Mouse (Mus musculus) thymus, postnatal 0 days (tissue): ENCODE data around the gene Gprc5b. TPM values are rescaled to one million over a fixed set of nuclear protein-coding genes. Genes with fewer than 3 reads are reported as not detected.

Experiments used
- DNase-seq: peaks from one replicate; pipeline ENCODE4 v3.0.0-alpha.2; 2015; ENCODE audit warnings: low spot score
- polyA plus RNA-seq: library from polyadenylated mRNA; unstranded; fragments of >200 nt; fragmentation: Nextera tagmentation; extraction: Ambion mirVana; gene quantifications from 2 replicates; pipeline ENCODE4 v1.2.1, GENCODE M21; 2015

Gene Gprc5b
- polyA plus RNA-seq, 1 experiment from 2014 or later = 0.57 TPM

DNA sequence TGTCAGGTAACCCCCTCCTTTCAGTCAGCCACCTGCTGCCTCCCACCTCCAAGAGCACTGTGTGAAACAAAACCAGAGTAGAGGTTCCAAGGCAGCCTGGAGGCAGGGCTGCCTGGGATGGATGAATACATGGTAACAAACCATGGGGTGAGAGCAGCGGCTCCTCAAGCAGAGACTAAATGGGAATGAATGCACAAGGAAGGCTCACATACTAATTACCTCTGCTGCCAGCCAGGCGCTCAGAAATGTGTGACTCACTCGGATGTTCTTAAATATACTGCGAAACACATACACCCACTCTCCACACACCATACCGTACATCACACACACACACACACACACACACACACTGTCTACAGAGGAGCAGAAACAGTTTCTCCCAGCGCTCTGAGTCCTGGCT, 4.7 kb downstream of the Gprc5b start:
- DNase-seq = no peak

DNA sequence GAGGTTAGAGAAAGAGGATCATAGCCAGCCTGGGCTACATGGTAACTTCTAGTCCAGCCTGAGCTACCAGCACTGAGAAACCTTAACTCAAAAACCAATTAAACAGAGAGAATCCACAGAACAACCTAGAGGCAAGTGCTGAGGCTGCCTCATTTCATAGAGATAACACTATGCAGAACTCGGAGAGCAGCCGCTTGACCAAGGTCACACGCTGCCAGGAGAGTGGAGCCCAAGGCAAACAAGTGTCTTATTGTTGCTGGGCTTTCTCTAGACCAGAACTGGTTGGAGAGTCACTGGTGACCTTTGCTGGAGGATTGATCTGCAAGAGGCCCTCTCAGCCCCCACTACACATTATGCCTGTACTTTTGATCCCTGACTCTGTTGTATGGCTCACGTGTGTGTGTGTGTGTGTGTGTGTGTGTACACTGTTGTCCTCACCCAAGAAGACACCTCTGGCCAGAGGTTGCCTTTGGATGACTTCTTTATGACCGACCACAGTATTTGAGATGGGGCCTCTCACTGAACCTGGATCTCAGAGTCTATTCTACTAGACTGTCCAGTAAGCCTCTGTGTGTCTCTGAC, 5.6 kb downstream of the Gprc5b start:
- DNase-seq = no peak

DNA sequence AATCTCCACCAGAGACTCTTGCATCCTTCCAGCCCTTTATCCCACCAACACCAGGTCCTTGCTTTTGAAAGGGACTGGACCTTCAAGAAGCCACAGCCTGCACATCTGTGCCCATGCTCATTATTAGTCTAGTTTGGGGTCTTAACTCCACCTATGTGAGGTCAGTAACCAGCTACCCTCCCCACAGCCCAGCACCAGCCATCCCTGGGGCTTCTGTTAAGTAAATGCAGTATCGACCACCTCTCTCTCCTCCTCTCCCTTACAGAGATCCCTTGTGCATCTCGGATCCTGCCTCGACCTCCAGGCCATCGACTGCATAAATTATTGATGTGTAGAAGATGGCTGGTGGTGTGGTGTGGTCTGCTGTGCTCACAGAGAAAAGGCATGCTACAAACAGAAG, 8.6 kb downstream of the Gprc5b start:
- DNase-seq = no peak

DNA sequence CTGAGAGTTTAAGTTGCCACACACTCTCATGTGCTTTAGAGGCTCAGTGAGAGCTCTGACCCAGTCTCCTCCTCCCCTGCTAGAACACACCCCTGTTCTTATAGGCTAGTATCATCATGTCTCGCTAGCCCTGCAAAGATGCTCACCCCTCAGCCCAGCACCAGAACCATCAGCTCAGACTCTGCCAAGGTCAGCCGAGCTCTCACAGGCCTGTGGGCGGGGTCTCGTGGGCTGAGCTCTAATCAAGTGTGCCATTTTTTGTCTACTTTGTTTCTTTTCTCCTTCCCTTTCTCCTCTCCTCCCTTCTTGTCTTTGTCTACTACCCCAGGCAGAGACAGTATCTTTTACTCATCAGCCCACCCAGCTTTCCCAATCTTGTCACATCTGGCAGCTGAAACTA, 9.2 kb downstream of the Gprc5b start:
- no peak for DNase-seq

DNA sequence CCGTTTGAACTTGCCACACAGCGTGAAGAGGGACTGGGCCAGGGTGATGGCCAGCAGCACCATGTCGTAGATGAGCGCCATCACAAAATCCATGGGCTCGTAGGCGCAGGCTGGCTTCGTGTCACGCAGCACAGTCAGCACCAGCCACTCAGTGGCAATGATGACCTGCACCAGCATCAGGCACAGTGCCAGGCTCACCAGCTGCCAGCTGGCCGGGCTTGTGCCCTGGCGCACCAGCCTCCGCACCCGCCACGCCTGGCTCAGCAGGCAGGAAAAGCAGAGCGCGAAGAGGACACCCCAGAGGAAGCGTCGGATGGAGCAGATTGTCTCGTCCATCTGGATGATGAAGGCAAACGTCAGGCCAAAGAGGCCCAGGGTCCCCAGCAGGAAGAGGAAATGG, 11.1 kb downstream of the Gprc5b start:
- no peak for DNase-seq

DNA sequence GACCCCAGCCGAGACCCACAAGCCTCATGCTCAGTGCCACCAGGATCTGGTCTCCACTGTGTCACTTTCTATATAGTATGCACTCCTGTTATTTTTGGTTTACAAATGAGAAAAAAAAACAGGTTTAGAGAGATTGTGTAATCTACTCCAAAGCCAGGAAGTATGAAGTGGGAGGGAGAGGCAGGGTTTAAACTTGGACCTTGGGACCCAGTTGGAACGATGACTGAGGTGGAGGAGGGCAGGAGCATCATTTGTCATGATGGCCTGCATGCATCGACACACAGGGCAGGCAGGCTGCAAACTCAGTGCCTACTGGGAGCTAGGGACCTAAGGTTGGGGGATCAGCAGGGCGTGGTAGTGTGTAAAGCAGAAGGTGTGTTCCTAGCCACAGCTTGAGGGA, 12.4 kb downstream of the Gprc5b start:
- DNase-seq = no peak

DNA sequence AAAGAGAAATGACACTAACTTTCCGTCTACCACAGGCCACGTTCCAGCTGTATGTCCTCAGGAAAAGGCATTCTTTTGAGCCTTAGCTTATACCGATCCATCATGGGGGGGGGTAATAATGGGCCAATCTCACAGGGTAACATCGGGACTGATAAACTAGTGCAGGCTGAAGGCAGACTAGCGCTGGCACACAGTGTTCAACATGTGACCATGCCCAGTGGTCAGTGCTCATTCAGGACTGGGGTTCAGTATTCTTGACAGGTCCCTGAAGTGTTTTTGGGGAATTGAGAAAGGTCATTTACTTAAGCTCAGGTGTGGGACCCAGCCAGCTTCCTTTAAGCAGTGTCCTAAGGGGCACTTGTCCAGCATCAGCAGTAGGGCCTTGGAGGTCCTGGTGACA, 13.2 kb downstream of the Gprc5b start:
- DNase-seq = no peak

DNA sequence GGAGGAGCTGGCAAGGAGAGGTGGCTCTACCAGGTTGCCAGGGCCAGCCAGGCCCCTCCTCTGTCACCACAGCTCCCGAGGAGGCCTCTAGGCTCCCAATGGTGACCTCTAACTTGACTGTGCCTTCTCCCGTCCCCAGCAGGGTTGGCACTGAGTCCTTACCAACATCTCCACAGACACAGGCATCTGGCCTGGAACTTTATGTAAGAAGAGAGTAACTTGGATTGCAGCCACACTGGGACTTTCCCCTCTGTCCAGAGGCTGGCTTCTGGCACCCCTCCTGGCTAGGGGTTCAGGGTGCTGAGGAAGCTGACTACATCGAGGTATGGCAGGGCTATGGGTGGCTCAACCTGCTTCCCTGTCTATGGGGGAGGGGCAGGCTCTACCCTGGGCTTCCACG, 13.7 kb downstream of the Gprc5b start:
- no peak for DNase-seq

DNA sequence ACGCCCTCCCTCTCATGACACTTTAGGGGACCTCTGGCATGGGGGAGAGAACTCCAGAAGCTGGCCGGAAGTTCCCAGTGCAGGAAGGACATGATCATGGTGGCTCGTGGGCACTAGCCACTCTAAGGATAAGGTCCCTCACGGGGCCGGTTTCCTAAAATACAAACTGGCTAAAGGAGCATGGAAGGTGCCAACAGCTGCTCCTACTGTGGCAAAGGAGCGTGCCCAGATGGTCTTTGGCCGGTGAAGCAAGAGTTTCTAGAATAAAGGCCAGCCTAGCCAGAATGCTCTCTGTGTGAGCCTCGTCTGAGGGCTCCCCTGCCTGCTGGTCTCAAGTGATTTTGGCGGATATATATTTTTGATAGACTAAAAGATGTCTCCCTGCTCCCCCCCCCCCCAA, 15.3 kb downstream of the Gprc5b start:
- DNase-seq = no peak

DNA sequence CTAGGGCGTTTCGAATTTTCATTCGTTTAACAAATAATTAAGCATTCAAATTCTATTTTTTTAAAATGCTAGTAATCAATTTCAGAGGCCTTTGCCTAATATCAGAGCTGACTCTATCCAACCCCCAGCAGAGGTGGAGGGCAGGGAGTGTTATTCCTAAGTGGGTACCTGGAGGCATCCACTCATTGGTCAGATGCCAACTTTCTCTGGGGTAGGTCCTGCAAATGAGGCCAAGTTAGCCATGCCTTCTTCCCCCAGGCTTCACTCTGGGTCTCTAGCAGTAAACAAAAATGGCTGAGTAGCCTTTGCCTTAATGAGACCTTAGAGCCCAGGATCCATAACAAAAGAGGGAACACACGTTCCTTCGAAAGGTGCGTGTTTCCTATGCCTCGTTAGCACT, 15.9 kb downstream of the Gprc5b start:
- no peak for DNase-seq

DNA sequence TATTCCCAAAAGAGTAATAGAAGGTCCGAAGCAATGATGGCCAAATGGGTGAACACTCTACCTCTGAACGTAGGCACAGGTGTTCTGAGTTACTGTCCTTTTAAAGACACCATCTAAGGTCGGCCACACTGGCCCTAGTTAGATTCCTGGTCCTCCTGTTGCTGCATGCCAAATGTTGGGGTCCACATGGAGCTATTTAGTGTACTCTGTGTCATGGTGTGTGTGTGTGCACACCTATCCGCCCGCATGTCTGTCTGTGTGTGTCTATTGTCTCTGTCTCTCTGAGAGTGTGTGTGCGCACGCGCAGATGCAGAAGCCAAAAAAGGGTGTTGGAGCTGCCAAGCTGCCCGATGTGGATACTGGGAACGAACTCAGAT, 17.9 kb downstream of the Gprc5b start:
- DNase-seq = no peak

DNA sequence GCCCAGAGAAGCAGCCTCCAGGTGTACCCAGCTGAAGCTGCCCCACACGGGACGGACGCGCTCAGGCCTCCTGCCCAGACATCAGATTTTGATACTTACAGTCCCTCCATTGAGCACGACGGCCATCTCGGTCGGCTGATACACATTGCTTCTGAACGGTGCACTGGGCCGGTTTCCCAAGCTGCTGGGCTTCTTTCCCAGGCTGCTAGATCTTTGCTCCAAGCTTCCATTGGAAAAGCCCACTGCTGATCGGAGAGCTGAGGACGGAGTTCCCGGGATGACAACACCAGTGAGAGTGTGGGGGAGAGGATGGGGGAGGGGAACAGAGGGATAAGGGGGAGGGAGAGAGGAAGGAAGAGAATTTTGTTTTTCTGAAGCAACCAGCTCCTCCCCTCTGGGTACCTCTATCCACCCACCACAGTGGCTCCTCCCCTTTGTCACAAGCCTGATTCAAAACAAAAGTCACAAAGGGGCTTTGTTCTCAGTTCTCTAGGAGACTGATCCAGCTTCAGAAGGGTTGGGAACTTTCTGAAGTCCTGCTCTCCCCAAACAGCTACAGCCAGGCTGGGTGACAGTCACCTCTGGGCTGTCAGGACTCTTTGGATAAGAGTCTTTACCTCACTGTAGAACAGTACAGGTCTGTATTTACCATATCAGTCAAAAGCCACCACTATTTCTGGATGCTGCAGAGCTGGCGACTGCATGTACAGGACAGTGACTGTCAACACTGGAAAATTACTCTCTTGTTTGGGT, 18.4 kb downstream of the Gprc5b start:
- DNase-seq = no peak

DNA sequence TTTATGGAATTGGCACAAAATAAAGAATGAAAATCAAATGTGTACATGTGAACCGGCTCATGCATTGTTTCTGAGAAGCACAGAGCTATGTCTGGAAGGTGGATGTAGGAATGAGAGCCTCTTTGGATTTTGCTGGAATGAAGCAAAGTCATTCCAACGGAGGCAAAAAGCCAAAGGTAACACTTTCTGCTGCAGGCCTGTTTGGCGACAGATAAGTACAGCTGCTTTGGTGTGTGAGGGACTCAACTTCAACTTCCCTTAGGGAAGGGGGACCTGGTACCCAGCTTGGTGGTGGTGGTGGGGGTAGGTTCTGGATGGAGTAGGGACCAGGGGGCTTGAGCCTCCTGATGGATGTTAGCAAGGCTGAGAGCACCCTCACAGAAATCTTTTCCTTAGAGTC, 19.2 kb downstream of the Gprc5b start:
- no peak for DNase-seq

DNA sequence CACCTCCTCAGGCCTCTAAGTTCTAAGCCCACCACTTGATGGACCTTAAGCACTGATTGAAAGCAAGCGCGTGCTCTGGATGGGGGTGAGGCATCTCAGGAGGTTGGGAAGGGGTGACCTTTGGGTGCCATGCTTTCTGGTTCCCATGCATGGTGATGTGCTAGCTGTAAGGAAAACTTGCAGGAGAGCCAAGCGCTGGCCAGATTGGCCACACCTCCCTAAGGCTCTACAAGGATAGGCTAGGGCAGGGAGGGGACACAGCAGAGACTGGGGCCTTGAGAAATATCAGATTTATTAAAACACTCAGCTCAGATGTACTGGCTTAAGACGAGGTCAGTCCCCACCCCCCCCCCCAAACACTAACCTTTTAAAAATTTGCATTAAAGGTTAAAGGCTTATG, 21.6 kb downstream of the Gprc5b start:
- DNase-seq = no peak

DNA sequence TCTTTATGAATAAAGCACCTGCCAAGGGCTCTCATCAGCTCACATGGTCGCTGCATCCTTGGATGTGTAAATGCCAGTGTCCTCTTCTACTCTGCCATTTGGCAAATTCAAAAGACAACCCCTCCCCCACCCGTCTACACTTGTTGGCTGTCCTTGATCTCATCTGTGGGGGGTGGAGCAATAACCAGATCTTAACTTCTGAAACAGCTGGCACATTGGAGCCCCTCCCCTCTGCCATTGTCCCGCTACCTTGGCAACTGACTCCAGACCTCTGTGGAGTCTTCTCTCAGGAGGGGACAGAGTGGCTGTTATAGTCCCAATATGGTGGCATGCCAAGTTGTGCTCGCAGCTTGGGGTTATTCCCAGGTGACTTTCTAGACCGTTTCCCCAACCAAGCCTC, 22.7 kb downstream of the Gprc5b start:
- no peak for DNase-seq

DNA sequence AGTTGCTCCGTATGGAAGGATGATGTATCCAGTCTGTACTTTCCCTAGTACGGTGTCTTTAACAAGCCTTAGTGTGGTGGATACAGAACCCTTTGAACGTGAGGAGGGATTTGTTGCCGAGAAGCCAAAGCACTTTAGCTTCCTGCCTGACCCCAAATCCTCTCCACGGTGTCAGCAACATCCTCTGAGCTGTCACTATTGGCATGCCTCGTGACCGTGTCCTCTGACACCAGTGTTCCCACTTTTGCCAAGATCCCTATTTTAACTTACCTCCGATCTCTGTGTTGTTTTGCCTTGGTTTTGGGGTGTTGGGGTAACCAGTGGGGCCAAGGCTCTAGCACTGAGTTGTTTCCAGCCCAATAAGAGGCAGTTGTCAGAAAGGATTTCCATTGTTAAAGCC, 23.5 kb downstream of the Gprc5b start:
- no peak for DNase-seq

DNA sequence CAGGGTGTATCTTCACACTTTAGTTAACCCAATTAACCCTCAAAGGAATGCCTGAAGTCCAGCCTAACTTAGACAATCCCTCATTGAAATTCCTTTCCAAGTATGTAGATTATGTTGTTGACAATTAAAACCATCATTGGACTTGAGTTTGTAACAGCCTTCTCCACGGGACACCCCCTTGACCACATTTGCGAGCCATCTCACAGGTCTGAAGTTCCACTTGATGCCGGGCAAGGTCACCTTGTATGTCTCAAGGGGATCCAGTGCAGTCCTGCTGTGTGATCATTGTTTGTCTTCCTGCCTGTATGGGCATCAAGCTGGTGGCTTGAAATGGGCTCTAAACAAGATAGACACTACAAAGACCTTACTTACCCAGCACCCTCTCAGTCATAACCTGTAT, 26.1 kb downstream of the Gprc5b start:
- no peak for DNase-seq

DNA sequence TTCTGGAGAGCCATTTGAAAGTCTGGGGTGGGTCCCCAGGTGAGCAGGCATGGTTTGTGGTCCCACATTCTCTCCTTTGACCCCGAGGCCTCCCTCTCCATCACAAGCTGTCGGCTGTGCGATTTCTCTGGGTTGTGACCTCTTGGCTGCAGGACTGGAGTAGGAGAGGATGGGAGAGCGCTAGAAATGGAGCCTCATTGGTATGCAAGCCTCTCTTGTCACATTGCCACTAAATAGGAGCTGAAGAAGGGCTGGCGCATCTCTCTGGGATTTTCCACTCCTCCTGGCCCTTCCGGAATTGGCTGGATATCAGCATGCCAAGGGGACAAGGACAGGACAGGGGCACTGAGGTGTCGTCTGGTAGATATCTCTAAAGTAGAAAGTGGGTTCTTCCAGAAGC, 29.8 kb downstream of the Gprc5b start:
- no peak for DNase-seq

DNA sequence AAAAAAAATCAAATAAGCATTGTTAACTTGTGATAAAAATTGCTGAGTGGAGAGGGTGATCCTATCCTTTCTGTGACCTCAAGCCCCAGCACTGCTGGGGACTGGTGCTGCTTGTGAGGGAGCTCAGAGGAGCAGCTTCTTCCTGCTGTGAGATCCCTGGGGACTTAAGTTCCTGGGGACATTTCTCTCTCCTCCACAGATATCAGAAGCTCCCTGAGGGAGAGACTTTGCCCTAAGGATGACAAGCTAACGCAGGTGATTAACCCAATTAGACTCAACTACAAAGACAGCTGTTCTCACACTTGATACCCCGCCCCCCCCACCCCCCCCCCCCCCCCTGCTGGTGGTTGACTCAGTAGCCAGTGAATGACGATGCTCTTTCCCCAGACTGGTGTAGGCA, 30.2 kb downstream of the Gprc5b start:
- no peak for DNase-seq

DNA sequence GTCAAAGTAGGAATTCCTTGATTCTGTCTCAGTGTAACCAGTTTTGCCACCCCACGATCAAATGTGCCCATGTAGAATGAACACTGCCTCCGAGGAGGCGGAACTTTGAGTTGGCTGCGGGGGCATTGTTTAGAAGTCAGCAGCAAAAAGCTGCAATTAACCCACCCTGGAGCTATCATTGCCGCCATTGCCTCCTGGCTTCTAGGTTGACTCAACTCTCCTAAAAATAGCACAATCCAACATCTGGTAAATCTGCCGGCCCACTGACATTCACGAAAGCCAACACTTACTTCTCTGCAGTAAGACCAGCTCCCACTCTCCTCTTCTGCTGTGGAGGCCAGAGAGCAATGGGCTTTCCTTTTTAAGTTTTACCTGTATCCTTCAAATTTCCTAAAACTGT, 35.8 kb downstream of the Gprc5b start:
- DNase-seq = no peak

DNA sequence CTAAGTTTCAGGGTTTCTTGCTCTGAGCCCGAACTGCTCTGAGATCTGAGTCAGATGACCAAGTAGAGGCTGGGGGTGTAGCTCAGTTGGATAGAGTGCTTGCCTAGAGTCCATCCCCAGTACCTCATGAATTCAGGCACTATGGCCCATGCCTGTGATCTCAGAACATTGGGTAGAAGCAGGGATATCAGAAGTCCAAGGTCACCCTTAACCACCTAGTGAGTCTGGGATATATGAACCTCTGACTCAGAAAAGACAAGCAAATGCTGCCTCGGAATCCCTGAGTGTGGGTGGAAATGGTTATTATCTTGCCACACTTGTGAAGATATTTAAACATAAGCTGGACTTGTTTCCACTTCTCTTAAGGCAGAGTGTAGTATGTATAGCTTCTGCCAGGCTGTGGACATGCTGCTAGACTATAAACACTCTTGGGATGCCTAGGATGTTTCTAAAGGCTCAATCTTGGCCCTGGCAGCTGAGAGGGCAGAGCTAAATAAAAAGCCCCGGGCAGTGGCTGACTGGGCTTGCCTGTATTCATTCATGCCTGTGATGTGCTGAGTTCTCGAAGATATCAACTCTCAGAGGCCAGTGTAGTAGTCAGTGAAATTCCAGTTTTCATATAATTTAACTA, 38.3 kb downstream of the Gprc5b start:
- DNase-seq = no peak

DNA sequence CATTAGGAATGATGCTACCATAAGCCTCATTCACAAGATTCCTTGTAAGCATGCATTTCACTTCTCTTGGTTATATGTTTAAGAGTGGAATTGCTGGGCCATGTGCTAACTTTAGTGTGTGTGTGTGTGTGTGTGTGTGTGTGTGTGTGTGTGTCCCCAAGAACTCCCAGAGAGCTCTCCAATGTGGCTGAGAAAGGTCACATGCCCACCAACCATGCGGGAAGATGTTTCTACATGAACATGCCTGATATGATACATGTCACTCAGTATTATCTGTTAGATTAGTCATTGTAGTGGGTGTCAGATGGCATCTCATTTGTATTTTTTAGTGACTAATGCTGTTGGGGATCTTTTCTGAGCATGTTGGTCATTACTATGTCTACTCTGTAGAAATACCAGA, 40.0 kb downstream of the Gprc5b start:
- no peak for DNase-seq

DNA sequence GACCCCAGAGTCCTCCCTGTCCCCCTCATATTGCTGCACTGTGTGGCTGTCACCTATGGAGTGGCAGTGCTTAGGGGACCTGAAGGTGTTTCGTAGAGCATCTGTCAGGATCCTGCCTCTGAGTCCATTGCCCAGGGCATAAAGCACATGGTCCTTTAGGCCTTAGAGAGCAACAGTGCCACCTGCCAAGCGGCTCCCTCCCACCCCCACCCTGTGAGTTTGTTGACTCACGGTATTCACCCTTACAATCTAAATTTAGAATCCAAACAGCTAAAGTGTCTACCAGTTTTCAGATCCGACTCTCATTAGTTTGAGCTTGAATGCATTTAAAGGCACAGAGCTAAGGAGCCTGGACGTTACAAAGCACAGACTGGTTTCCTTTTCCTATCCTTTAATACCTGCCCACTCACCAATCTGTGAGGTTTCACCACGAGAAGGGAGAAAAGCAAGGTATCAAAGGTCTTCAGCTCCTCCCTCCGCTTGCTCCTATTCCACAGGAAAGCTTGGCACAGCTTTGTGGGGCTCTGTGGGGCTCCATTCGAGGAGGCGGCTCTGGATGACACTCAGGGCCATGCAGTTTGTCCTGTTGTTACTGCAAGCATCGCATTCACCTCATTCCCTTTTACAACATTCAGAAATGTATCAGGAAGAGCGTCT, 41.3 kb downstream of the Gprc5b start:
- no peak for DNase-seq
